ENCODE assay signal across 8 mouse cellular contexts in genomic region chr15:98990669-98991539, GRCm38 (mm10). TPM values are rescaled to one million over a fixed set of nuclear protein-coding genes. Genes with fewer than 3 reads are reported as not detected.
A peak's percentile ranks its signal among the peaks of the same experiment; 100 is the strongest.
DNase-seq lines count a peak whose midpoint lies in the region; ATAC-seq lines count a peak whose summit lies in the region.

No protein-coding gene starts in this region.

- no peaks in the 10 kb centered on the region for H3K9me3 ChIP-seq in intestine, embryonic 15.5 days
- H3K9me3 ChIP-seq in stomach, embryonic 15.5 days, result no peaks in the 10 kb centered on the region

- no peaks in the 10 kb centered on the region for H3K36me3 ChIP-seq in intestine, embryonic 15.5 days
- no peaks in the 10 kb centered on the region for H3K36me3 ChIP-seq in stomach, embryonic 15.5 days

- intact Hi-C loops in left cerebral cortex, postnatal 4 days (cut with DNase I), result no loop called here
- intact Hi-C loops in left cerebral cortex, postnatal 36 days (cut with DNase I), result no loop called here

- H3K4me2 ChIP-seq in intestine, embryonic 15.5 days (replicated peaks), result peak overlapping the region; percentile 20
- peak overlapping the region; percentile 17; the same call in 1 of the 2 replicates for H3K4me2 ChIP-seq in stomach, embryonic 15.5 days

- H3K27ac ChIP-seq in intestine, embryonic 15.5 days, result peak overlapping the region; percentile 27
- peak overlapping the region; percentile 40; the same call in 1 of the 2 replicates for H3K27ac ChIP-seq in stomach, embryonic 15.5 days

- peaks cover 16% of the 10 kb centered on the region for H3K4me1 ChIP-seq in intestine, embryonic 15.5 days (replicated peaks)
- H3K4me1 ChIP-seq in stomach, embryonic 15.5 days, result peaks cover 16% of the 10 kb centered on the region; the same call in 1 of the 2 replicates

- H3K9ac ChIP-seq in intestine, embryonic 15.5 days, result peak overlapping the region; percentile 31
- H3K9ac ChIP-seq in stomach, embryonic 15.5 days, result no peak overlapping the region

- no peaks in the 10 kb centered on the region for H3K27me3 ChIP-seq in intestine, embryonic 15.5 days (replicated peaks)
- no peaks in the 10 kb centered on the region for H3K27me3 ChIP-seq in stomach, embryonic 15.5 days (replicated peaks)

- 46% methylated on average over 15 of the region's 15 CpGs for WGBS in intestine, embryonic 15.5 days
- WGBS in stomach, embryonic 15.5 days, result 34% methylated on average over 15 of the region's 15 CpGs

- peak; percentile 56 for DNase-seq in left cerebral cortex, postnatal 4 days
- DNase-seq in left cerebral cortex, postnatal 36 days (ENCODE audit: low spot score in 2 of 2), result no peak
- DNase-seq in embryo, embryonic 9.5 days (ENCODE audit: extremely low spot score), result peak; percentile 50
- DNase-seq in layer of hippocampus, adult 11-12 months (ENCODE audit: low spot score), result no peak
- no peak for DNase-seq in kidney, adult 9 months
- no peak for DNase-seq in urinary bladder, postnatal 25 days (ENCODE audit: low spot score)

- ATAC-seq in intestine, embryonic 15.5 days, result no peak
- no peak for ATAC-seq in stomach, embryonic 15.5 days (ENCODE audit: insufficient read depth, low FRiP score, low read depth)

- H3K4me3 ChIP-seq in intestine, embryonic 15.5 days (replicated peaks), result no peak overlapping the region
- no peak overlapping the region for H3K4me3 ChIP-seq in stomach, embryonic 15.5 days (replicated peaks)

RNA-seq across cellular contexts. Expression of gene Tuba1a, which starts 37.4 kb away (rescaled TPM):
- total RNA-seq in left cerebral cortex, postnatal 4 days (2021), result 1,000 to 10,000 TPM; 8,276 to 8,744 TPM
- total RNA-seq in left cerebral cortex, postnatal 36 days (2021), result 1,000 to 10,000 TPM in 1 of 2 experiments, 100 to 1,000 TPM in 1; 932 to 1,107 TPM
- 981 and 999 TPM in 2 replicates for polyA plus RNA-seq in intestine, embryonic 15.5 days (2015; fragmentation: Nextera tagmentation; extraction: Ambion mirVana)
- 915 and 964 TPM in 2 replicates for polyA plus RNA-seq in stomach, embryonic 15.5 days (2015; fragmentation: Nextera tagmentation; extraction: Ambion mirVana)

RNA-seq across cellular contexts. Expression of gene Gm49450, which starts 37.6 kb away (rescaled TPM):
- not detected for total RNA-seq in left cerebral cortex, postnatal 4 days (2021)
- total RNA-seq in left cerebral cortex, postnatal 36 days (2021), result not detected
- polyA plus RNA-seq in intestine, embryonic 15.5 days (2015; fragmentation: Nextera tagmentation; extraction: Ambion mirVana), result not detected in 2 replicates
- polyA plus RNA-seq in stomach, embryonic 15.5 days (2015; fragmentation: Nextera tagmentation; extraction: Ambion mirVana), result not detected in 2 replicates

RNA-seq across cellular contexts. Expression of gene Tuba1c, which starts 38.8 kb away (rescaled TPM):
- 100 to 1,000 TPM; 548 to 589 TPM for total RNA-seq in left cerebral cortex, postnatal 4 days (2021)
- total RNA-seq in left cerebral cortex, postnatal 36 days (2021), result 10 to 100 TPM; 60.3 to 78.5 TPM
- 253 and 271 TPM in 2 replicates for polyA plus RNA-seq in intestine, embryonic 15.5 days (2015; fragmentation: Nextera tagmentation; extraction: Ambion mirVana)
- polyA plus RNA-seq in stomach, embryonic 15.5 days (2015; fragmentation: Nextera tagmentation; extraction: Ambion mirVana), result 196 and 204 TPM in 2 replicates

RNA-seq across cellular contexts. Expression of gene Tuba1b, which starts 56.5 kb away (rescaled TPM):
- total RNA-seq in left cerebral cortex, postnatal 4 days (2021), result 1,000 to 10,000 TPM; 1,107 to 1,135 TPM
- 100 to 1,000 TPM; 509 to 602 TPM for total RNA-seq in left cerebral cortex, postnatal 36 days (2021)
- 1,296 and 1,330 TPM in 2 replicates for polyA plus RNA-seq in intestine, embryonic 15.5 days (2015; fragmentation: Nextera tagmentation; extraction: Ambion mirVana)
- 1,197 and 1,299 TPM in 2 replicates for polyA plus RNA-seq in stomach, embryonic 15.5 days (2015; fragmentation: Nextera tagmentation; extraction: Ambion mirVana)

Comparison
In these comparisons a context has a peak if more than half of its experiments do, and no peak if none do; other contexts are left out.
1. DNase-seq: peak in left cerebral cortex, postnatal 4 days (single experiment) and embryo, embryonic 9.5 days (single experiment); none in left cerebral cortex, postnatal 36 days (0 of 2), layer of hippocampus, adult 11-12 months (single experiment), kidney, adult 9 months (single experiment) and urinary bladder, postnatal 25 days (single experiment).
2. RNA of gene Tuba1a, which starts 37.4 kb away (total RNA-seq): 8,276 to 8,744 TPM in left cerebral cortex, postnatal 4 days; 932 to 1,107 TPM in left cerebral cortex, postnatal 36 days; every median in the first group is over 4 times any median in the second.
3. RNA of gene Tuba1c, which starts 38.8 kb away (total RNA-seq): 548 to 589 TPM in left cerebral cortex, postnatal 4 days; 60.3 to 78.5 TPM in left cerebral cortex, postnatal 36 days; every median in the first group is over 4 times any median in the second.